Mouse (Mus musculus): ENCODE measurements at regions not wholly inside any gene's neighbourhood (a gene's known extent, or its start where the extent isn't known, plus 50 kb on each side); places are given as distances from the start of the nearest gene placed in this dataset.

DNA sequence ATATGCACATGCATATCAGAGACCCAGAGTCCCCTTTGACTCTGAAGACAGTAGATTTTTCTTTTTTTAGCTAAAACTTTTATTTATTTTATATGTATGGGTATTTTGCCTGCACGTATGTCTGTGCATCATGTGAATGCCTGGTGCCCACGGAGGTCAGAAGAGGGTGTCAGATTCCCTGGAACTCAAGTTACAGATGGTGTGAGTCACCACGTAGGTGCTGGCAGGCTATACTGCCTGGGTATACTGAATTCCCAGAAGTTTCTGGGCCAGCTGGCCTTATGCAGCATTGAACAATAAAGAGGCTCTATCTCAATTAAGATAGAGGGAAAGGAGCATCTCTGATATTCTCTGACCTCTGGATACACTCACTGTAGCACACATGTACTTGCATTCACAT, 97.6 kb downstream of the Pdgfra start:
- TF ChIP-seq EP300 (IDR thresholded peaks at IDR 0.05; ENCODE audit: insufficient read depth, low read depth, low read length) (no peak), POLR2A (IDR thresholded peaks at IDR 0.05; ENCODE audit: insufficient read depth, low read depth, low read length) (no peak), CTCF (IDR thresholded peaks at IDR 0.05) (no peak)

Measured in heart, adult 2 months (tissue).